Mouse (Mus musculus) splenic B cell, adult 2 months (primary cell): ENCODE data around the gene Asb16.

Experiments used
- DNase-seq: peaks from one replicate; pipeline ENCODE4 v3.0.0-alpha.2; 2011; ENCODE audit warnings: low read depth, low spot score
- H3K27me3 ChIP-seq: 2 replicates; pipeline ENCODE4 v1.6.1; 2012; ENCODE audit warnings: mild to moderate bottlenecking, low read length, moderate library complexity, mixed read lengths; ENCODE audit not compliant: control insufficient read depth, poor library complexity, insufficient read depth, severe bottlenecking
- H3K36me3 ChIP-seq: 2 replicates; pipeline ENCODE4 v1.6.1; 2012; ENCODE audit warnings: mild to moderate bottlenecking, low read length, moderate library complexity, mixed read lengths; ENCODE audit not compliant: control insufficient read depth, poor library complexity, insufficient read depth, severe bottlenecking

Gene Asb16

DNA sequence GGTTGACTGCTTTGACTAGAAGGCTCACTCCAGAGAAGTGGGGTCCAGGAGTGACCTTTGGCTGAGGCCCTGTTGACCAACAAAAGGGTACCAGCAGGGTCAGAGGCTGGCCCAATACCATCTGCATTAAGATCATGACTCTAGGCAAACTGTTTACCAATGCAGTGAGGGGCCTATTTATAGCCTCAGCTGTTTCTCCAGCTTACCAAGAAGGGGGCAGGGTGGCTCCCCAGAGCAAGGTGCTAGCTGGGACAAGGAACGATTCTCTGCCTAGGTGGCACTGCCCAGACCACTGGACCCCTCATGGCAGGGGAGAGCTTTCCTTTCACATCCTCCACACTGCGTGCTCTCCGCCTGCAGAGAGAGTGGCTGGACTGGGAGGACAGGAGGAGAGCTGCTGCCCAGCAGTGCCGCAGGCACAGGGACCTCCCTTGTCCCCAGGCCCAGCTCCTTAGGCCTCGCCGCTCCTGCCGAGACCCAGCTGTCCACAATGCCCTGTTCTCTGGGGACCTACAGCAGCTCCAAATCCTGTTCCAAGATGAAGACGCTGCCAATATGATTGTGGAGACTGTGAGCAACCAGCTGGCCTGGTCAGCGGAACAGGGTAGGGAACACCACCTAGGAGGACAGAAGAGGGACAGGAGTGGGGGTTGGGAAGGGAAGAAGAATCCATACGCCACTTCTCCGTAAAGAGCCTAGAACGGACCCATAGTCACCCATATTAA lies at the start of gene Asb16:
Asb16 (plus strand) TSS at position 224 of the 725 bp plus-strand sequence.
- no peaks in the 10 kb centered on the region for H3K27me3 ChIP-seq
- H3K36me3 ChIP-seq, result no peaks in the 10 kb centered on the region
- no peak for DNase-seq

DNA sequence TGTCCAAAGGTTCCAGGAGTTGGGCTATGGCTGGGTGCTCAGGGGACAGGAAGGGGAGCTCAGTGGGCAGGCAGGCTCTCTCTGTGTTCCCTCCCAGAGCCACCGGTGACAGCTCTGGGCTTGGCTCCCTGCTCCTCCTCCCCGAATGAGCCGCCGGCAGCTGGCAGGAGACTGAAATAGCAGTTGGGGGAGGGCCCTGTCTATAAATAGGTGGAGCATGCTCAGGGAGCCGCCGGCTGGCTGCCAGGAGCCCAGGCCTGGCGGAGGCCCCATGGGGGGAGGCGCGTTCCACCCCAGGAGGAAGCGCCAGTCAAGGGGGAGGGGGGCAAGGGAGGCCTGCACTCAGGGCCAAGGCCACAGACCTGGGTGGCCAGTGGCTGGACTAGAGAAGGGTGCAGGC lies 49.8 kb upstream of the Asb16 start:
- peaks cover under 1% of the 10 kb centered on the region for H3K36me3 ChIP-seq
- peak; percentile 62 for DNase-seq
- no peaks in the 10 kb centered on the region for H3K27me3 ChIP-seq

GRCm38 (mm10) chr11:102219247-102219993 lies 49.1 kb upstream of the Asb16 start:
- H3K36me3 ChIP-seq, result peaks cover 3% of the 10 kb centered on the region
- DNase-seq, result no peak
- H3K27me3 ChIP-seq, result no peaks in the 10 kb centered on the region

DNA sequence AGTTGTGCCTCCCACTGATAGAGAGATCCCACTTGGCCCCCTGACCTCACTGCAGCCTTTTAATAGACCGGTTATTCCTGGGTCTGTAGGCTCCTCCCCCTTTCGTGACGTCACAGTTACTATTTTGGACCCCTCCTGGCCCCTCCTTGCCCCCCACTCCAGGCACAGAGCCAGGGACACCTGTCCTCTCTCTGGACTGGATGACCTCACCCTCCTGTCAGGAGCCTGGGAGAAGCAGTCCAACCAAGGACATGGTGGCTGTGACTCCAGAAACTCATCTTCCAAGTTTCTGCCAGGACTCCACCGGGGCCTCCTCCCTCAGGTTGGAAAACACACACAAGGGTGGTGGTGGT lies 48.6 kb upstream of the Asb16 start:
- Histone ChIP-seq H3K27me3 (no peaks in the 10 kb centered on the region), H3K36me3 (peaks cover 3% of the 10 kb centered on the region; the same call in 1 of the 2 replicates)
- peak; percentile 25 for DNase-seq

DNA sequence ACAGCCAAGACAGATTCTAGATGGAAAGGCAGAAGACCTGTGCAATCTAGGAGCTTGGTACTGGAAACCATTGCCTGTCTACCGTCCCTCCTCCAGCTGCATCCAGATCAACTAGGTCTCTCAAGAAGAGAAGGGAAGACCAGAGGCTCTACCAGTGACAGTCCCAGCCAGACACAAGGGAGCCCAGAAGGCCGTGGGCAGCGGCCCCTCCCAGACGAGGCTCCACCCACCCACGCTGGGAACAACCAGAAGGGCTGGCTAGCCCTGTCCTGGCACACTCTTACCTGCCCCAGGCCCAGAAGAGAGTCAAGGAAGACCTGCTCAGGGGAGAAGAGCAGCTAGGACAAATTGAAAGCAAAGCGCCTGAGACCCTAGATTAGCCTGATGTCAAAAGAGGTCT lies 48.1 kb upstream of the Asb16 start:
- H3K36me3 ChIP-seq, result peaks cover 3% of the 10 kb centered on the region; the same call in 1 of the 2 replicates
- DNase-seq, result no peak
- no peaks in the 10 kb centered on the region for H3K27me3 ChIP-seq

GRCm38 (mm10) chr11:102221243-102221953 lies 47.1 kb upstream of the Asb16 start:
- H3K27me3 ChIP-seq, result no peaks in the 10 kb centered on the region
- H3K36me3 ChIP-seq, result peaks cover 3% of the 10 kb centered on the region; the same call in 1 of the 2 replicates
- no peak for DNase-seq

DNA sequence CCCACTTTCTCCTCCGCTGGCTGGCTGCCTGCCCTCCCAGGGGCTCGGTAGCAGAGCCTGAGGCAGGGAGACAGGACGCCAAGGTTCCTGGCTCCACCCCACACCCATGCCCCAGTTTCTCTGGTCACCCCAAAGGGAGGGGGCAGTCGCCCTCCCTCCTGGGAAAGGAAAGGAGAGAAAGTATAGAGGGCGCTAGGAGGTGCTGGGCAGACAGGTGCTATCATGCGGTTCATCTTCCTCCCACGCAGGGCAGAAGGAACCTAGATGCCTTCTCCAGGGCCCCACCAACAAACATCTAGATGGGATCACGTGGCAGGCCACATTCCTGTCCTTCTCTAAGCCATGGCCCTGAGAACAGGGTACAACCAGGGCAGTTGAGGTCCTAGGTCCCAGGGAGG lies 46.6 kb upstream of the Asb16 start:
- no peak for DNase-seq
- Histone ChIP-seq H3K36me3 (peaks cover 3% of the 10 kb centered on the region; the same call in 1 of the 2 replicates), H3K27me3 (no peaks in the 10 kb centered on the region)

- H3K27me3 ChIP-seq, result no peaks in the 10 kb centered on the region
- H3K36me3 ChIP-seq, result peaks cover 3% of the 10 kb centered on the region; the same call in 1 of the 2 replicates
- peak; percentile 77 for DNase-seq
Measured at GRCm38 (mm10) chr11:102223166-102223565, 45.4 kb upstream of the Asb16 start.

DNA sequence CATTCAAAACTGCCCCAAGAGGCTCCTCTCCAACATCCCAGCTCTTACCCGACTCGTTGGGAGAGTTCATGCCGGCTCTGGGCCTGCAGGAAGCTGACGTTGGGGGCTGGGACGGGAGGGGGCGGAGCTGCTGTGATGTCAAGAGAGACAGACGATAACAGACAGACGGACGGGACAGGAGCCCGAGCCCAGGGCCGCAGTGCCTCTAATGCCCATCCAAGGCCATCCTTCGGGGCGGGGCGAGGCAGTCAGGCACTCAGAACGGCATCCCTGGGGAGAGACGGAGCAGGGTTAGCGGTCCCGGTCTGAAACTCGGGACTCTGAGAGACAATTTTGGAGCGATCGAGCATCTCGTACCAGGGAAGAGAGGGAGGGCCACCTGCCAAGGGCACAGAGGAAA lies 43.9 kb upstream of the Asb16 start:
- no peaks in the 10 kb centered on the region for H3K27me3 ChIP-seq
- peaks cover 3% of the 10 kb centered on the region; the same call in 1 of the 2 replicates for H3K36me3 ChIP-seq
- no peak for DNase-seq

DNA sequence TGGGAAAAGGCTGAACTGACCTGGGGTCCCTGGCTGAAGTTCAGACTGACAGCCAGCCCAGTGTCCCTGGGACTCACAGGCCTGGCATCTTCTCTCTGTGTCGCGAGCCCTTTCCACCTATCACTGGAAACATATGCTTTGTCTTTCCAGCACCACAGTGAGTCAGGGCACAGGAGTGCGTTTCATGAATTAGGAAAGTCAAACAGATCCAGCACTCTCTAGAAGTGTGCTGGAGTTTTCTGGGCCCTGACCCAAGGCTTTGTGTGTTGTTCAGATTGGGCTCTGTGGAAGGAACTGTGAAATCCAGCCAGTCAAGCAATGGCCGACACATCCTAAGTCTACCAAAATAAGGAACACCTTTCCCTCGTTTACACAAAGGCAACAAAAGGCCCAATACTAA lies 43.3 kb upstream of the Asb16 start:
- peaks cover 3% of the 10 kb centered on the region; the same call in 1 of the 2 replicates for H3K36me3 ChIP-seq
- no peaks in the 10 kb centered on the region for H3K27me3 ChIP-seq
- no peak for DNase-seq

GRCm38 (mm10) chr11:102226067-102226978 lies 42.2 kb upstream of the Asb16 start:
- Histone ChIP-seq H3K27me3 (no peaks in the 10 kb centered on the region), H3K36me3 (peaks cover 3% of the 10 kb centered on the region; the same call in 1 of the 2 replicates)
- no peak for DNase-seq

- no peak for DNase-seq
- no peaks in the 10 kb centered on the region for H3K27me3 ChIP-seq
Measured at GRCm38 (mm10) chr11:102227270-102228190, 41.0 kb upstream of the Asb16 start.

GRCm38 (mm10) chr11:102228191-102228545 lies 40.4 kb upstream of the Asb16 start:
- no peak for DNase-seq
- Histone ChIP-seq H3K27me3 (no peaks in the 10 kb centered on the region), H3K36me3 (peaks cover 3% of the 10 kb centered on the region; the same call in 1 of the 2 replicates)

More at GRCm38 (mm10) chr11:102227270-102228190, 41.0 kb upstream of the Asb16 start:
- H3K36me3 ChIP-seq, result peaks cover 3% of the 10 kb centered on the region; the same call in 1 of the 2 replicates
